Mouse (Mus musculus): Measurements from ENCODE around the gene Jarid2.

Gene Jarid2

GRCm38 (mm10) chr13:44957049-44957448 lies 227.8 kb downstream of the Jarid2 start:
- DNase-seq (ENCODE audit: low spot score in 2 of 2): no peak

DNA sequence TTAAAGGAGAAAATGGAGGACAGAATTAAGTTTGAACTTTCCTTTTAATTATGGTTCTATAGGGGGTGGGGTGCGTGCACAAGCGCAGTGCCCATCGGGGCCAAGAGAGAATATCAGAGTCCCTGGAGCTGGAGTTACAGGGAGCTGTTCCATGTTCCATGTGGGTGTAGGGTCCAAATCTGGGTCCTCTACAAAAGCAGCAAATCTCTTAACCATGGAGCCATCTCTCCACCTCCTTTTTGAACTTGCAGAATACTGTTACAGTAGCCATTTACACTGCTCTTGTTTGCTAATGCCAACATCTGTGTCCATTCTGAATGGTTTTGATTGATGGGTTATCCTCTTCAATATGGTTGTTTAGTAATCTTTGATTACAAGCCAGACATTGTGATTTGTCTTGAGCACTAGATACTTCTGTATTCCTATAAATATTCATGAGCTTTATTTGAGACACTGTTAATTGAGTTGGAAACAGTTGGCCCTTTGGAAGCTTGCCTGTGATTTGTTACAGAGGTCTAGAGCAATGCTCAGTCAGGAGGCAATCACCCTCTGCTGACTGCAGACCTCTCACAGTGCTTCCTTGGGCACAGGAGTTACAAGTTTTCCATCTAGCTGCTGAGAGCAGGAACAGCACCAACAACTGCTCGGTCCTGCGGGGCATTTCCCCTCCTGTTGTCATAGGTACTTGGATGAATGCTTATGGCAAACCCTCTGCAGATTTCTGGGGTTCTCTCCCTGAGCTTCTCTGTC lies 231.4 kb downstream of the Jarid2 start:
- no peak for DNase-seq (ENCODE audit: low spot score in 2 of 2)
